Mouse (Mus musculus): ENCODE results near the gene Shisal1. TPM values are rescaled to one million over a fixed set of nuclear protein-coding genes. Genes with fewer than 3 reads are reported as not detected.

The Shisal1 gene
- polyA plus RNA-seq, 1 experiment from 2014 or later, result 0.06 TPM

DNA sequence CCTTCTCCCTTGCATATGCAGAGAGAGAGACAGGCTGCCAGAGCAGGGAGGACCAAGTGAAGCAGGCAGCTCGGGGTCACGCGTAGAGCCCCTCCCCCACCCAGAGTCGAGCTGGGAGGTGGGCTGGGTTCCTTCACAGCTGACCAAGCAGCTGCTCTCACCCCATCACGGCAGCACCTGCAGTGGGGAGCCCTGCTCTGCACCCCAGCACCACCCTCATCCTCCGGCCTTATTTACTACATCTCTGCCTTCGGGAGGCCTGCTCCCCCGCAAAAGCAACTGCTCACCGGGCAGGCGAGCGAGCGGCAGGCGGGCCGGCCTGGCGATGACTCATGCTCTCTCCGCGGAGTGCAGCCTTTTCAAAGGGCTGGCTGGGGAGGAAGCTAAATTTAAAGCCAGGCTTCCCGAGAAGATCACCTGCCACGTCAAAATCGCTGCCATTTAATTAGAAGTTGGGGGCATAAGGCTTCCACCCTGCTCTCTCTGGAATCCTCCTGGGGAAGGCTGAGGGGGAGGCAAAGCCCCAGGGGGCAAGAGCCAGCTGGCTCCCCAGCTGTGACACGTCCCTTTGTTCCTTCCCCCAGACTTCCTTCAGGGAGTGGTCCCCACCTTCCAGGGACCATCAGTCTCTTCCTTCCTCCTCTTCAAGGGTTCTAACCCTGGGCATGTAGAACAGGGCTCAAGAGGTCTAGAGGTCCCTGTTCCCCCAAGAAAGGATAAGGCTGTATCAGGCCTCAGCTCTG lies 3.7 kb upstream of the Shisal1 start:
- Histone ChIP-seq H3K4me2 (replicated peaks; ENCODE audit: low read depth, low read length) (peak overlapping the region; percentile 32; the same call in 1 of the 2 replicates), H3K27ac (ENCODE audit: low read length) (no peak overlapping the region), H3K36me3 (ENCODE audit: insufficient read depth, low read length) (no peaks in the 10 kb centered on the region), H3K9me3 (ENCODE audit: low read length) (no peaks in the 10 kb centered on the region), H3K4me3 (ENCODE audit: low read depth, low read length) (no peak overlapping the region), H3K27me3 (replicated peaks; ENCODE audit: insufficient read depth, low read length) (peaks cover 10% of the 10 kb centered on the region), H3K9ac (replicated peaks; ENCODE audit: low read depth) (no peak overlapping the region), H3K4me1 (ENCODE audit: insufficient read depth, low read depth, low read length) (no peaks in the 10 kb centered on the region)
- WGBS, result 5% methylated on average over 21 of the region's 21 CpGs
- DNase-seq (ENCODE audit: low spot score), result peak; percentile 69
- ATAC-seq, result peak; percentile 54
- no peak for TF ChIP-seq EP300 (IDR thresholded peaks at IDR 0.05)
- TF ChIP-seq CTCF (IDR thresholded peaks at IDR 0.05), result no peak

DNA sequence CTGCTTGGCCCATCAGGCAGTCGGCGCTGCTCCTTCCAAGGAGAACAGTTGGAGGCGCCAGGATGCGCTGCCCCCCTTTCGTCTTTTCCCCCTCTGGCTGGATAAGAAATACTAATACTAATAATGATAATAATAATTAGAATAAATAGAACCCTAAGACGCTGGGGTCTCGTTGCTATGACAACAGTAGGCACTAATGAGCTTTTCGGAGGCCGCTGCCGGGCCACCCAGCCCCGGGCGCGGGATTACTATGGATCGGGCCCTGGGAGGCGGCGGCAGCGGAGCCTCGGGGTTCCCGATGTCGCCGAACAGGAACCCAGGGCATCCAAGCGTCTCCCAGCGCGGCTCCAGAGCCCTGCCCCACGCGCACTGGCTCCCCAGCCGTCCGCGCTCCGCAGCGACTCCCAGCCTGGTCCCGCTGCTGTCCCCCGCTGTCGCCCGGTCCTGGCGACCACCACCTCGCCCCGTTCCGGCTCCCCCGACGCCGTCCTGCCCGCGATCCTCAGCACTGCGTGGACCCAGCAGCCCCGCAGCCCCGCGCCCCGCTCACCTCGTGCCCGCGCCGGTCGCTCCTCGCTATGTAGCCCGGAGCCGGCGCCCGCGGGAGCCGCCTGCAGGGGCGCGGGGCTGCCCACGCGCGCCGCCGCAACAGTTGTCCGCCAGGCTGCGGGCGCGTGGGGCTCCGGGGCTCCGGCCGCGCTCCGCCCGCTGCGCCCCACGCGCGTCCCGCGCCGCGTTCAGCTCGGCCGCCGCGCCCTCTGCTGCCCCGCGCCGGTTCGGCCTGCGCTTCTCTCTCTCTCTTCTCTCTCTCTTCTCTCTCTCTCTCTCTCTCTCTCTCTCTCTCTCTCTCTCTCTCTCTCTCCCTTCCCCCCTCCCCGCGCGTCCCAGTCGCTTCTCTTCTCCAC lies 833 bp downstream of the Shisal1 start:
- DNase-seq (ENCODE audit: low spot score), result no peak
- TF ChIP-seq CTCF (IDR thresholded peaks at IDR 0.05) (no peak), EP300 (IDR thresholded peaks at IDR 0.05) (no peak)
- no peaks in the 10 kb centered on the region for H3K4me1 ChIP-seq (ENCODE audit: insufficient read depth, low read depth, low read length)
- 3% methylated on average over 44 of the region's 99 CpGs for WGBS
- no peaks in the 10 kb centered on the region for H3K9me3 ChIP-seq (ENCODE audit: low read length)
- no peaks in the 10 kb centered on the region for H3K36me3 ChIP-seq (ENCODE audit: insufficient read depth, low read length)
- no peak overlapping the region for H3K9ac ChIP-seq (replicated peaks; ENCODE audit: low read depth)
- H3K4me3 ChIP-seq (ENCODE audit: low read depth, low read length), result peak overlapping the region; percentile 34
- no peak for ATAC-seq
- H3K27ac ChIP-seq (ENCODE audit: low read length), result no peak overlapping the region
- H3K4me2 ChIP-seq (replicated peaks; ENCODE audit: low read depth, low read length), result peak overlapping the region; percentile 57
- peaks cover 19% of the 10 kb centered on the region for H3K27me3 ChIP-seq (replicated peaks; ENCODE audit: insufficient read depth, low read length)

DNA sequence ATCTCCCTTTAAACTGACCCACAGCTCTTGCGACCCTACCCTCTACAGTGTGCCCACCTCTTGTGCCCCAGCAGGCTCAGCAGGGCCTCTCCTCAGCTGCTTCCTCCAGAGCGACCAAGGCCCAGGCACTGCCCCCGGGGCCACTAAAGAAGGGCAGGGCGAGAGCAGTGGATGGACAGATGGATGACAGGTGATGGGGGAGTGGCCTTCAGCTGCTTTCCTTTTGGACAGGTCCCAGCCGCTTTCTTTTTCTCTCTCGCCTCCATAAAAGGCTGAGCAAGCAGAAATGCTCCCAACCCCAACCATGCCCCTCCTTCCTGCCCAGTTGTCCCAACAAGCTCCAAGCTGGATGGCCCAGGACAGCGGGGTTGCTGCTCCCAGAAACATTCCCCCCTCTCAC lies 2.7 kb downstream of the Shisal1 start:
- H3K27me3 ChIP-seq (replicated peaks; ENCODE audit: insufficient read depth, low read length), result peaks cover 16% of the 10 kb centered on the region
- H3K4me1 ChIP-seq (ENCODE audit: insufficient read depth, low read depth, low read length), result no peaks in the 10 kb centered on the region
- DNase-seq (ENCODE audit: low spot score) (no peak), ATAC-seq (no peak)
- no peak overlapping the region for H3K27ac ChIP-seq (ENCODE audit: low read length)
- TF ChIP-seq EP300 (IDR thresholded peaks at IDR 0.05) (no peak), CTCF (IDR thresholded peaks at IDR 0.05) (no peak)
- no peak overlapping the region for H3K4me2 ChIP-seq (replicated peaks; ENCODE audit: low read depth, low read length)
- H3K9ac ChIP-seq (replicated peaks; ENCODE audit: low read depth), result no peak overlapping the region
- no peaks in the 10 kb centered on the region for H3K9me3 ChIP-seq (ENCODE audit: low read length)
- H3K4me3 ChIP-seq (ENCODE audit: low read depth, low read length), result no peak overlapping the region
- no peaks in the 10 kb centered on the region for H3K36me3 ChIP-seq (ENCODE audit: insufficient read depth, low read length)
- WGBS, result 32% methylated on average over 7 of the region's 7 CpGs

DNA sequence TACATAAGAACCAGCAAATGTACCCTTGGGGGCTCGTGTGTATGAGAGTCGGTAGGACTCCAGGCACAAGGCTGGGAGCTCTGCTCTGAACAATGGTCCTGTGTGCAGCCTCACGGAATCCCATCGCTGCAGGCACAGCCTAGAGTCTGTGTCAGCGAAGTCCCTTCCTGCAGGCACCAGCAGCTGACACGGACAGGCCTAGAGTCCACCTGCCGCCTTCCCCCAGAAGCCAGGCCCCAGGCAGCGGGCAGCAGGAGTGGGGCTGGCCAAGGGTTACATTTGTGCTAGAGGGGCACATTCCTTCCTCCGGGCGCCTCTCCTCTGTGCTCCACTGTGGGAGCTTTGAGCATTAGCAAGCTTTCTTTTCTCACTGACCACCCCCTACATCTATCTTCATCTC lies 3.3 kb downstream of the Shisal1 start:
- H3K27ac ChIP-seq (ENCODE audit: low read length), result no peak overlapping the region
- no peak overlapping the region for H3K4me3 ChIP-seq (ENCODE audit: low read depth, low read length)
- TF ChIP-seq CTCF (IDR thresholded peaks at IDR 0.05), result no peak
- TF ChIP-seq EP300 (IDR thresholded peaks at IDR 0.05), result no peak
- peaks cover 16% of the 10 kb centered on the region for H3K27me3 ChIP-seq (replicated peaks; ENCODE audit: insufficient read depth, low read length)
- H3K36me3 ChIP-seq (ENCODE audit: insufficient read depth, low read length), result no peaks in the 10 kb centered on the region
- WGBS, result 47% methylated on average over 10 of the region's 10 CpGs
- H3K4me2 ChIP-seq (replicated peaks; ENCODE audit: low read depth, low read length), result no peak overlapping the region
- H3K9me3 ChIP-seq (ENCODE audit: low read length), result no peaks in the 10 kb centered on the region
- H3K9ac ChIP-seq (replicated peaks; ENCODE audit: low read depth), result no peak overlapping the region
- ATAC-seq (no peak), DNase-seq (ENCODE audit: low spot score) (no peak)
- no peaks in the 10 kb centered on the region for H3K4me1 ChIP-seq (ENCODE audit: insufficient read depth, low read depth, low read length)

DNA sequence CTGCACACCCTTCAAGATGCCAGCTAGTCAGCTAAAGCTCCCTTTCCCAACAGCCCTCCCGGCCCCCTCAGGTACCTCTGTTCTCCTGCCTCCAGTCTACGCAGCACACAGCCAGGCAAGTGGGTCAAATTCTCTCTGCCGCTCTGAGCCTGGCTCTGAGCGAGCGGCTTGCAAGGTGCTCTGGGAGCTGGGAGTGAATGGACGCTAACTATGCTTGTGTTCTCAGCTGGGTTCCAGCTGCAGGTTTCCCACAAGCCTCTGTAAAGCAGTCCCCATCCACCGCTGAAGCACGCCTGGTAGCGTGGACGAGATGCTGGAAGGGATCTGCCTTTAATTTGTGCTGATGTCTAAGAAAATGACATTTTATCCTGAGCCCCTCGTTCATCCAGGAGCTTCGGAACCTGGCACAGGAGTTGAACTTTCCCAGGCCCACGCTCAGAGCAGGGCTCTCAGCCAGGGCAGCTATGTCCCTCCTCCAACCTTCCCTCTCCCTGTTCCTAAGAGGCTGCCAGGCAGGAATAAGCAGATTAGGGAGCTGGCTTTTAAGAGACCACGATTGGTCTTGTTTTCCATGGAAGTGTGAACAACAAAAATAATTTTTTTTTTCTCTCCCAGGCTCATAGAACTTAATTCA lies 5.1 kb downstream of the Shisal1 start:
- no peak overlapping the region for H3K4me2 ChIP-seq (replicated peaks; ENCODE audit: low read depth, low read length)
- DNase-seq (ENCODE audit: low spot score), result no peak

DNA sequence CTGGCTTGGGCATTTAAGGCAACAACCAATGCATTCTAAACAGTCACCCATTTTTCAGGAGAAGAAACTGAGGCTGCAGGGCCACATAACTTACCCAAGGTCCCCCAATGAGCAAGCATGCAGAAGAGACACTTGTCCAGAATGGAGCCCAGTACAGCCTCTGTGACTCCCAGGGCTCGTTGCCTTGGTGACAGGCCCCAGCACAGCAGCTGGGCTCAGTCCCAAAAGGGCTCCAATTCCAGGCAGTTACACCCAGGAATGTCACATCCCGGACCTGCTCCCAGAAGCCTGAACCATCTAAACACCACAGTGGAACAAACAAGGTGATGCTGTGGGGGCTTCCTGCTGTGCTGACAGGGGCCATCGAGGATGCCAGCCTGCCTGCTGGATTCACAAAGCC lies 6.1 kb downstream of the Shisal1 start:
- Histone ChIP-seq H3K4me2 (replicated peaks; ENCODE audit: low read depth, low read length) (no peak overlapping the region), H3K4me3 (ENCODE audit: low read depth, low read length) (no peak overlapping the region), H3K27me3 (replicated peaks; ENCODE audit: insufficient read depth, low read length) (peaks cover 11% of the 10 kb centered on the region), H3K9ac (replicated peaks; ENCODE audit: low read depth) (no peak overlapping the region), H3K36me3 (ENCODE audit: insufficient read depth, low read length) (no peaks in the 10 kb centered on the region), H3K9me3 (ENCODE audit: low read length) (no peaks in the 10 kb centered on the region), H3K27ac (ENCODE audit: low read length) (no peak overlapping the region), H3K4me1 (ENCODE audit: insufficient read depth, low read depth, low read length) (no peaks in the 10 kb centered on the region)
- no peak for TF ChIP-seq CTCF (IDR thresholded peaks at IDR 0.05)
- TF ChIP-seq EP300 (IDR thresholded peaks at IDR 0.05), result no peak
- 38% methylated on average over 3 of the region's 3 CpGs for WGBS
- no peak for ATAC-seq
- DNase-seq (ENCODE audit: low spot score), result no peak

More for the DNA sequence above, 5.1 kb downstream of the Shisal1 start:
- Histone ChIP-seq H3K9me3 (ENCODE audit: low read length) (no peaks in the 10 kb centered on the region), H3K27ac (ENCODE audit: low read length) (no peak overlapping the region), H3K27me3 (replicated peaks; ENCODE audit: insufficient read depth, low read length) (peaks cover 16% of the 10 kb centered on the region), H3K36me3 (ENCODE audit: insufficient read depth, low read length) (no peaks in the 10 kb centered on the region), H3K4me1 (ENCODE audit: insufficient read depth, low read depth, low read length) (no peaks in the 10 kb centered on the region), H3K4me3 (ENCODE audit: low read depth, low read length) (no peak overlapping the region), H3K9ac (replicated peaks; ENCODE audit: low read depth) (no peak overlapping the region)
- no peak for TF ChIP-seq CTCF (IDR thresholded peaks at IDR 0.05)
- WGBS, result 52% methylated on average over 14 of the region's 14 CpGs
- ATAC-seq, result no peak

Measured in lung, postnatal 0 days (tissue).